Mouse (Mus musculus) cerebellum, adult 9-11 months (tissue): ENCODE data around the gene Trpc5os.

Experiments used
- DNase-seq: peaks from one replicate; pipeline ENCODE4 v3.0.0; 2022

Gene Trpc5os

DNA sequence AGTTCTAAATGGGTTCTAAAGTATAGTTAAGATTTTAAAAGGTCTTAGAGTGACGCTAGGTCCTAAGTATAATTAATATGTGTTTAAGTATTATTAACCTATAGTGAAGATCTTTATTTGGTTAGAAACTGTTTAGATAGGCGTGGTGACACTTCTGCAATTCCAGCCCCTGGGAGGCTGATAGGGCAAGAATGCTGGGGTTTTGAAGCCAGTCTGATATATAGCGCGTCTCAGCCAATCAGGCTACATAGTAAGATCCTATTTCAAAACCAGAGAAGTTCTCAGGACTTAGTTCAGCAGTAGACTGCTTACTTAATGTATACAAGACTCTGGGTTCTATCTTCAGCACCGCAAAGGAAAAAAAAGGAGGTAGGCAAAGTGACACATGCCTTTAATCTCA is at the start of gene Trpc5os:
TSS of gene Trpc5os (plus strand) at position 301 of the 400 bp plus-strand sequence.
- DNase-seq = no peak

- no peak for DNase-seq
Measured at GRCm38 (mm10) chrX:144408036-144408435, 48.3 kb upstream of the Trpc5os start.

- DNase-seq = no peak
Measured at GRCm38 (mm10) chrX:144420259-144420658, 36.1 kb upstream of the Trpc5os start.

- DNase-seq = no peak
Measured at GRCm38 (mm10) chrX:144421091-144421490, 35.3 kb upstream of the Trpc5os start.

GRCm38 (mm10) chrX:144423848-144424247 is 32.5 kb upstream of the Trpc5os start:
- no peak for DNase-seq

- peak; percentile 2 for DNase-seq
Measured at GRCm38 (mm10) chrX:144464416-144464815, 8.0 kb downstream of the Trpc5os start.

DNA sequence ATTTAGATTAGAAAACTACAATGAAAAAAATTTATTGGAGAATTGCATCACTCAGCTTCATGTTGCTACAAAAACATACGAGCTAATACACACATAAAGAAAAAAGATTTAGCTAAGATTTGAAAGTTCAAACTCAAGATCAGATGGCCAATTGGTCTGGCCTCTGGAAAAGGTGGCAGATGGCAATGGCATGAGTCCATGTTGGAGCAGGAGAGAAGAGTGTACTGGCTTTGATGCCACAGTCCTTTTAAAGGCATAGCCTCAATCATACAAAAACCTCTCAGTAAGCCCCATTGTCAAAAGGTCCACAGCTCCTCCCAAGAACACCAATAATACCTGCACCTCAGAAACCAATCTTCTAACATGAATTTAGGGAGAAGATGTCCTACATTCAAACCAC is 35.0 kb downstream of the Trpc5os start:
- peak; percentile 34 for DNase-seq

DNA sequence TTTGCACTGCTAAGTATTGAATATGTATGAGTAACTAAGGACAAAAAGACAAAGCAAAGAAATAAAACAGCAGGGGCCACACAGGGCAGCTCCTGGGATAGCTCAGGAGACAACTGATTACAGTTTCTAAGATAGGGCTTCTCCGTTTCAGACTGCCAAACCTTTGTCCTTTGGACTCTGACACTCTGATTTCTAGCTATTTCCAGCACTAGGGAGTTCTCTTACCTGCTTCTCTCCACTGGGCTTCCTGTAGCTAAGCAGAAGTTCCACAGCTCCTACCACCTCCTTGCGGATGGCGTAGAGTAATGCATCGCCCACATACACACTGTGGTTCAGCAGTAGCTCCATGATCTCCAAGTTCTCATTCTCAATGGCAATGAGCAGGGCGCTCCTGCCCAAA is 66.9 kb downstream of the Trpc5os start:
- DNase-seq = no peak

- DNase-seq = no peak
Measured at GRCm38 (mm10) chrX:144526042-144526441, 69.7 kb downstream of the Trpc5os start.
